Mouse (Mus musculus) left cerebral cortex, postnatal 36 days (tissue): Measurements from ENCODE around the gene Scd3. TPM values are rescaled to one million over a fixed set of nuclear protein-coding genes. Genes with fewer than 3 reads are reported as not detected.

Source experiments
- DNase-seq, 2 experiments: peaks; one replicate each; pipeline ENCODE4 v3.0.0; 2021 to 2022; ENCODE audit warnings: low spot score in 2 of 2, mixed read lengths in 1 of 2
- intact Hi-C: fragments of 180-260 bp; cut with DNase I; formaldehyde crosslinking; loops from one replicate; pipeline ENCODE4 v1.15.1; 2025
- total RNA-seq, 2 experiments: library from RNA; stranded (reverse); gene quantifications; 2 replicates each; pipeline ENCODE4 v1.2.3; 2021

The Scd3 gene
- total RNA-seq, 2 experiments from 2014 or later, result 2.5 to 2.8 TPM

DNA sequence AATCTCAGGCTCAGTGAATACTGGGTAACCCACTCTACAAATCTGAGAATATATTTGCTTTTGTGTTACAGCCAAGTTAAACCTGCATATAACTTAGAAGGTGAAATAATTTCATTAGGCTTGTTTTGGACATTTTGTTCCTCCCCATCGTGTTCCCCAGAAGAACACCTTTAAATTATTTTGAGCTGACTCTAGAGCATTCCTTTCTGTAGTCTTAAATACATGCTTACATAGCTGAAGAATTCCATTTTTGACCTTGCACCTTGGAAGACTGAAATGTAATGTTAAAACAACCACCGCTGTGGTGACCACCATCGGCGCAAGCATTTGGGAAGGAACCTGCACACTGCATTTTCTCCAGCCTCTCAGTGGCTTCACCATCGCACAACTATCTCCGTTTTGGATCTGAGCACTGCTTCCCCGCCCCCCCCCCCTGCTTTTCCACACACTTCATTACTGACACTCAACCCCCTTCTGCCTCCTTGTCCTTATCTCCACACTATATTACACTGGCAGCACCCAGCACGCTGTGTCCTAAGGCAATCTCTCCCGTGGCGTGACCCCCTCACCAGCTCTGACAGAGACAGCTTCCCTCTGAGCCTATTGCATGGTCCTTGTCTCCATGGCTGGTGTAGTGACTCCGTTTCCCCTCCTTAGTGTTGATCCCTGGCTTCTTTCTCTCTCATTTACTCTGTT lies 84.5 kb downstream of the Scd3 start:
- intact Hi-C loops, result no loop called here
- DNase-seq, result no peak

DNA sequence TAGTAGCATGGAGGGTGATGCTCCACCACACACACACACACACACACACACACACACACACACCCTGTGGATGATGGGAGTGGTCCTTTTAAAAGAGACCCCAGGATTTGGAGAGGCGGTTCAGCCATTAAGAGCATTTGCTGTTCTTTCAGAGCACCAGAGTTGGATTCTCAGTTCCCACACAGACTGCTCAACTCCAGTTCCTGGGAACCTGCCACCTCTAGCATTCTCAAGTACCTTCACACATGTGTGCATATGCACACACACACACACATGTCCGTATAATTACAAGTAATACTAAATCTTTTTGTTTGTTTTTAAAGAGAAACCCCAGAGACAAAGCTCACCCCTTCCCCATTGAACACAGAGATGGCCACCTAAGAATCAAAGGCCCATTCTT lies 89.0 kb downstream of the Scd3 start:
- no peak for DNase-seq
- intact Hi-C loops, result no loop called here

DNA sequence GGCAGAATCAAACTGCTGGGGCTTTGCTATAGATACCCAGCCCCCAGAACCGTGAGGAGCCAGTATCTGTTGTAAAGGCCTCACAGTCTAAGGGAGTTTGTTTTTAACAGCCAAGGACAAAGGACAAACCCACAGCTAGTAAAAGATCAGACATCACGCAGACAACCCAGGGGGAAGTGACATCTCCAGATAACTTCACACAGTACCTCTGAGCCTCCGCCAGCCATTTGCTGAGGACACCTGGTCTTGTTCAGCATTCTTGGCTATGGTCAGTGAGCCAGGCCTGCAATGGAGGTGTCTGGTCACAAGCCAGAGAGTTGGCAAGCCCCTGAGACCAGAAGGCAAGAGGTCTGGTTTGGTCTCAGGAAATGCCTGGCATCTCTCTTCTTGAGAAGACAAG lies 89.4 kb downstream of the Scd3 start:
- no peak for DNase-seq
- intact Hi-C loops, result no loop called here

DNA sequence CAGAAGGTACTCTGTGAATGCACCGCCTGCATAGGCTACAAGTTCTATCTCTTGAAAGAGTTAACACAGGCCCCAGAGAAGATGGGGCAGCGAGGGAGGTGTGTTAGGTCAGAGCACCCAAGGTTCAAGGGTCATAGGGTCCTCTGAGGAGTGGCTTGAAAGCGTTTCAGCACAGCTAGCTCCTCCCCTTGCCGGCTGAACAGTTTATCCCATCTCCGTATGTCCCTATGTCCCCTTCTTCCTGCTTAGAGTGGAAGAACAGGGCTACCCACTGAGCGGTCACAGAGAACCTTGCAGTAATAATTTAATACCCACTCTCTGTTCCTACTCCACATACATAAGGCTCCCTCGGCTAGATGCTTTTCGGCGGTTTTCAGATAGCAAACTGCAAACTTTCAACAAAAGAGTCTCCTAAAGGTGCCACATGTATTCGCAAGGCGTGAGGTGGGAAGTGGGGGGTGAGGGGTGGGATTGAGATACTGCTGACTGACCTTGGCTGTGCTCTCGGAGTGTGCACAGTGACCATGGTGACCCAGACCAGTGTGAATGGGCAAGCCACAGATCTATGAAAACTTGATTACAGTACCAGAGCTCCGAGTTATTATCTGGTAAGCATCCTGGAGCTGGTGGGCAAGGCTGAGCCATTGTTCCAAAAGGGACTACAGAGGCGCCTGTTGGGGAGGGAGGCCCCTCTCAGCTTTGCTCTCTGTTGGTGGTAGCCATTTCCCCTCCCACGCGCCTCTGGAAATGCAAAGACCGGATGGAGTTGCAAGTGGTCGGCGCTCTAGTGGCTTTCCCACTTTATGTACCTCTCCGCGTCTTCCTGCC lies 90.1 kb downstream of the Scd3 start, which contains the start of gene Scd2:
Gene Scd2, plus strand, starts transcription at position 734 of the 828 bp plus-strand sequence.
- intact Hi-C loops, result no loop called here
- DNase-seq, result peak in 1 of 2 experiments; percentile 26

Other genes with a start within 250 kb of the Scd3 start
- under 1 TPM; 0.17 to 0.48 TPM for gene Cpn1, start 216.7 kb upstream of the Scd3 start, total RNA-seq
- gene Cyp2c23, start 174.1 kb upstream of the Scd3 start, total RNA-seq, result under 1 TPM; 0.20 to 0.27 TPM
- 10 to 100 TPM; 20.8 to 23.2 TPM for gene Erlin1, start 133.5 kb upstream of the Scd3 start, total RNA-seq
- gene Chuk, start 95.8 kb upstream of the Scd3 start, total RNA-seq, result 10 to 100 TPM; 33.4 to 60.7 TPM
- 10 to 100 TPM; 15.9 to 18.4 TPM for gene Cwf19l1, start 67.4 kb upstream of the Scd3 start, total RNA-seq
- gene Bloc1s2, start 56.8 kb upstream of the Scd3 start, total RNA-seq, result 10 to 100 TPM; 57.2 to 68.7 TPM
- gene Pkd2l1, start 10.8 kb upstream of the Scd3 start, total RNA-seq, result under 1 TPM; 0.30 to 0.34 TPM
- gene Scd2, start 90.4 kb downstream of the Scd3 start, total RNA-seq, result 100 to 1,000 TPM; 590 to 647 TPM
- gene Scd4, start 129.8 kb downstream of the Scd3 start, total RNA-seq, result 1 to 10 TPM; 2.2 to 3.1 TPM
- 100 to 1,000 TPM; 141 to 168 TPM for gene Scd1, start 204.6 kb downstream of the Scd3 start, total RNA-seq